In genomic region chr7:127088901-127089845, GRCm38 (mm10) we compare ENCODE assay signal across 8 mouse cellular contexts. TPM values are rescaled to one million over a fixed set of nuclear protein-coding genes. Genes with fewer than 3 reads are reported as not detected.
DNase-seq lines count a peak whose midpoint lies in the region; ATAC-seq lines count a peak whose summit lies in the region.

No protein-coding gene starts in this region.

- 17% methylated on average over 27 of the region's 27 CpGs for WGBS in heart, embryonic 16.5 days
- WGBS in liver, embryonic 13.5 days (ENCODE audit: insufficient replicate concordance), result 8% methylated on average over 27 of the region's 27 CpGs

- H3K9ac ChIP-seq in heart, embryonic 16.5 days (ENCODE audit: low read length), result peak overlapping the region; percentile 65
- peak overlapping the region; percentile 73 for H3K9ac ChIP-seq in liver, embryonic 13.5 days

- H3K36me3 ChIP-seq in heart, embryonic 16.5 days (ENCODE audit: control insufficient read depth, insufficient read depth), result no peaks in the 10 kb centered on the region
- H3K36me3 ChIP-seq in liver, embryonic 13.5 days, result peaks cover 14% of the 10 kb centered on the region

- H3K27me3 ChIP-seq in heart, embryonic 16.5 days (ENCODE audit: control insufficient read depth, insufficient read depth, low read length), result no peaks in the 10 kb centered on the region
- H3K27me3 ChIP-seq in liver, embryonic 13.5 days, result no peaks in the 10 kb centered on the region

- H3K27ac ChIP-seq in heart, embryonic 16.5 days (ENCODE audit: low read length), result peak overlapping the region; percentile 63
- H3K27ac ChIP-seq in liver, embryonic 13.5 days, result peak overlapping the region; percentile 93

- no peaks in the 10 kb centered on the region for H3K9me3 ChIP-seq in heart, embryonic 16.5 days (replicated peaks; ENCODE audit: control insufficient read depth, low read length)
- H3K9me3 ChIP-seq in liver, embryonic 13.5 days (replicated peaks), result no peaks in the 10 kb centered on the region

- peaks cover 6% of the 10 kb centered on the region for H3K4me1 ChIP-seq in heart, embryonic 16.5 days (ENCODE audit: control insufficient read depth, insufficient read depth, low read length)
- H3K4me1 ChIP-seq in liver, embryonic 13.5 days (replicated peaks), result peaks cover 93% of the 10 kb centered on the region

- intact Hi-C loops in gastrocnemius, postnatal 36 days (cut with DNase I), result loop anchor here (2.0 kb wide), 1 partner anchor 676 kb away; no protein-coding TSS in a partner anchor
- intact Hi-C loops in left cerebral cortex, postnatal 4 days (cut with DNase I), result no loop called here

- H3K4me3 ChIP-seq in heart, embryonic 16.5 days (ENCODE audit: low read length), result peak overlapping the region; percentile 33
- peak overlapping the region; percentile 48 for H3K4me3 ChIP-seq in liver, embryonic 13.5 days (replicated peaks)

- peak; percentile 45 to 53 for DNase-seq in B cell, adult 2 months
- peak; percentile 76 for DNase-seq in ZHBTc4 (ENCODE audit: low read depth, low spot score)
- peak; percentile 52 for DNase-seq in liver, embryonic 13.5 days
- DNase-seq in retina, adult 2 months (ENCODE audit: low read depth, low spot score), result peak; percentile 29
- DNase-seq in gastrocnemius, postnatal 36 days, result no peak
- DNase-seq in left cerebral cortex, postnatal 4 days, result no peak
- no peak for DNase-seq in right cerebral cortex, adult 2 months (ENCODE audit: low spot score in 2 of 2)

- ATAC-seq in heart, embryonic 16.5 days (replicated peaks; ENCODE audit: extremely low read depth, insufficient read depth, low FRiP score), result no peak
- ATAC-seq in liver, embryonic 13.5 days (ENCODE audit: low read depth), result peak; percentile 45

- peak overlapping the region; percentile 71 for H3K4me2 ChIP-seq in heart, embryonic 16.5 days (ENCODE audit: low read depth, low read length)
- H3K4me2 ChIP-seq in liver, embryonic 13.5 days, result peak overlapping the region; percentile 77

RNA-seq across cellular contexts. Expression of gene AI467606, which starts 2.0 kb away (rescaled TPM):
- polyA plus RNA-seq in heart, embryonic 16.5 days (2015; fragmentation: Nextera tagmentation; extraction: Ambion mirVana), result 4.9 and 8.4 TPM in 2 replicates
- 7.0 and 7.3 TPM in 2 replicates for polyA plus RNA-seq in liver, embryonic 13.5 days (2015; fragmentation: Nextera tagmentation; extraction: Ambion mirVana)
- under 1 TPM; 0.41 to 0.69 TPM for total RNA-seq in gastrocnemius, postnatal 36 days (2021)
- under 1 TPM; 0.77 to 0.90 TPM for total RNA-seq in left cerebral cortex, postnatal 4 days (2021)

RNA-seq across cellular contexts. Expression of gene Zg16, which starts 2.0 kb away (rescaled TPM):
- 18.3 TPM in 1 of 2 replicates, not detected in the other for polyA plus RNA-seq in heart, embryonic 16.5 days (2015; fragmentation: Nextera tagmentation; extraction: Ambion mirVana)
- not detected in 2 replicates for polyA plus RNA-seq in liver, embryonic 13.5 days (2015; fragmentation: Nextera tagmentation; extraction: Ambion mirVana)
- total RNA-seq in gastrocnemius, postnatal 36 days (2021), result not detected
- not detected for total RNA-seq in left cerebral cortex, postnatal 4 days (2021)

RNA-seq across cellular contexts. Expression of gene Qprt, which starts 32.9 kb away (rescaled TPM):
- polyA plus RNA-seq in heart, embryonic 16.5 days (2015; fragmentation: Nextera tagmentation; extraction: Ambion mirVana), result 2.1 and 2.6 TPM in 2 replicates
- 44.4 and 49.1 TPM in 2 replicates for polyA plus RNA-seq in liver, embryonic 13.5 days (2015; fragmentation: Nextera tagmentation; extraction: Ambion mirVana)
- total RNA-seq in gastrocnemius, postnatal 36 days (2021), result under 1 TPM; 0.15 to 0.76 TPM
- total RNA-seq in left cerebral cortex, postnatal 4 days (2021), result under 1 TPM in 1 of 2 experiments, not detected in 1; 0.18 TPM

RNA-seq across cellular contexts. Expression of gene Kif22, which starts 46.9 kb away (rescaled TPM):
- 80.4 and 81.6 TPM in 2 replicates for polyA plus RNA-seq in heart, embryonic 16.5 days (2015; fragmentation: Nextera tagmentation; extraction: Ambion mirVana)
- 109 and 122 TPM in 2 replicates for polyA plus RNA-seq in liver, embryonic 13.5 days (2015; fragmentation: Nextera tagmentation; extraction: Ambion mirVana)
- total RNA-seq in gastrocnemius, postnatal 36 days (2021), result 1 to 10 TPM in 1 of 2 experiments, under 1 TPM in 1; 0.79 to 1.4 TPM
- 10 to 100 TPM; 10.4 to 12.5 TPM for total RNA-seq in left cerebral cortex, postnatal 4 days (2021)

RNA-seq across cellular contexts. Expression of gene Spn, which starts 48.5 kb away (rescaled TPM):
- 1.2 and 2.6 TPM in 2 replicates for polyA plus RNA-seq in heart, embryonic 16.5 days (2015; fragmentation: Nextera tagmentation; extraction: Ambion mirVana)
- 8.2 and 8.7 TPM in 2 replicates for polyA plus RNA-seq in liver, embryonic 13.5 days (2015; fragmentation: Nextera tagmentation; extraction: Ambion mirVana)
- under 1 TPM; 0.07 to 0.26 TPM for total RNA-seq in gastrocnemius, postnatal 36 days (2021)
- under 1 TPM; 0.22 to 0.74 TPM for total RNA-seq in left cerebral cortex, postnatal 4 days (2021)

Comparison
In these comparisons a context has a peak if more than half of its experiments do, and no peak if none do; other contexts are left out.
1. DNase-seq: peak in B cell, adult 2 months (2 of 2), ZHBTc4 (single experiment), liver, embryonic 13.5 days (single experiment) and retina, adult 2 months (single experiment); none in gastrocnemius, postnatal 36 days (0 of 2), left cerebral cortex, postnatal 4 days (single experiment) and right cerebral cortex, adult 2 months (0 of 2).